Mouse (Mus musculus) midbrain, embryonic 15.5 days (tissue): ENCODE data around the gene Ccn5. TPM values are rescaled to one million over a fixed set of nuclear protein-coding genes. Genes with fewer than 3 reads are reported as not detected.
A peak's percentile ranks its signal among the peaks of the same experiment; 100 is the strongest.

Experiments used
- ATAC-seq: fragments of 200-750 bp; cut with Nextera tagmentation; replicated peaks from 2 replicates; pipeline ENCODE4 v1.8.0; 2017; ENCODE audit warnings: moderate TSS enrichment
- H3K27ac ChIP-seq: fragments of 300-500 bp; sonication (generic); 2 replicates; pipeline ENCODE4 v1.5.1; 2015; ENCODE audit warnings: mild to moderate bottlenecking, inconsistent platforms
- H3K27me3 ChIP-seq: fragments of 300-500 bp; sonication (generic); replicated peaks from 2 replicates; pipeline ENCODE4 v1.6.1; 2015; ENCODE audit warnings: inconsistent platforms
- H3K36me3 ChIP-seq: fragments of 300-500 bp; sonication (generic); replicated peaks from 2 replicates; pipeline ENCODE4 v1.6.1; 2015; ENCODE audit warnings: inconsistent platforms
- H3K4me1 ChIP-seq: fragments of 300-500 bp; sonication (generic); 2 replicates; pipeline ENCODE4 v1.6.1; 2015; ENCODE audit warnings: inconsistent platforms
- H3K4me2 ChIP-seq: fragments of 300-500 bp; sonication (generic); 2 replicates; pipeline ENCODE4 v1.6.1; 2015; ENCODE audit warnings: inconsistent platforms, mild to moderate bottlenecking, moderate library complexity
- H3K4me3 ChIP-seq: fragments of 300-500 bp; sonication (generic); 2 replicates; pipeline ENCODE4 v1.5.1; 2015; ENCODE audit warnings: mild to moderate bottlenecking, inconsistent platforms
- H3K9ac ChIP-seq: fragments of 300-500 bp; sonication (generic); 2 replicates; pipeline ENCODE4 v1.6.1; 2015; ENCODE audit warnings: mild to moderate bottlenecking, inconsistent platforms
- H3K9me3 ChIP-seq: fragments of 300-500 bp; sonication (generic); 2 replicates; pipeline ENCODE4 v1.6.1; 2016; ENCODE audit warnings: inconsistent platforms
- WGBS: fragments of 180-500 bp; shearing (Covaris S2); methylation state at CpG from one replicate; pipeline ENCODE4 v1.1.7; 2015; ENCODE audit warnings: mixed read lengths; 5-methylcytosine and 5-hydroxymethylcytosine counted together
- polyA plus RNA-seq: library from polyadenylated mRNA; unstranded; fragments of >200 nt; fragmentation: Nextera tagmentation; extraction: Ambion mirVana; gene quantifications from 2 replicates; pipeline ENCODE4 v1.2.1, GENCODE M21; 2015

Ccn5 gene
- polyA plus RNA-seq, 1 experiment from 2014 or later: 0.28 TPM

- peak; percentile 81 for ATAC-seq
- WGBS: 16% methylated on average over 50 of the region's 50 CpGs
- H3K4me3 ChIP-seq: peak overlapping the region; percentile 19
- H3K27ac ChIP-seq: no peak overlapping the region
- no peaks in the 10 kb centered on the region for H3K36me3 ChIP-seq
- no peaks in the 10 kb centered on the region for H3K9me3 ChIP-seq
- peaks cover 13% of the 10 kb centered on the region; the same call in 1 of the 2 replicates for H3K4me1 ChIP-seq
- peaks cover 50% of the 10 kb centered on the region for H3K27me3 ChIP-seq
- peak overlapping the region; percentile 42 for H3K4me2 ChIP-seq
- no peak overlapping the region for H3K9ac ChIP-seq
Observed at GRCm38 (mm10) chr2:163858254-163858947, 37.7 kb downstream of the Ccn5 start.

- no peak for ATAC-seq
- 91% methylated on average over 5 of the region's 5 CpGs for WGBS
- no peaks in the 10 kb centered on the region for H3K9me3 ChIP-seq
- no peaks in the 10 kb centered on the region for H3K4me1 ChIP-seq
- H3K27me3 ChIP-seq: no peaks in the 10 kb centered on the region
- H3K27ac ChIP-seq: no peak overlapping the region
- H3K9ac ChIP-seq: no peak overlapping the region
- no peak overlapping the region for H3K4me3 ChIP-seq
- H3K36me3 ChIP-seq: no peaks in the 10 kb centered on the region
- no peak overlapping the region for H3K4me2 ChIP-seq
Observed at GRCm38 (mm10) chr2:163865311-163865710, 44.6 kb downstream of the Ccn5 start.

- 92% methylated on average over 9 of the region's 9 CpGs for WGBS
- Histone ChIP-seq H3K4me2 (no peak overlapping the region), H3K4me3 (no peak overlapping the region), H3K36me3 (no peaks in the 10 kb centered on the region), H3K9ac (no peak overlapping the region), H3K9me3 (no peaks in the 10 kb centered on the region), H3K4me1 (no peaks in the 10 kb centered on the region), H3K27ac (no peak overlapping the region), H3K27me3 (no peaks in the 10 kb centered on the region)
- ATAC-seq: no peak
Observed at GRCm38 (mm10) chr2:163866061-163866460, 45.4 kb downstream of the Ccn5 start.

- H3K27me3 ChIP-seq: no peaks in the 10 kb centered on the region
- no peak for ATAC-seq
- H3K27ac ChIP-seq: no peak overlapping the region
- H3K4me2 ChIP-seq: no peak overlapping the region
- H3K9me3 ChIP-seq: no peaks in the 10 kb centered on the region
- no peak overlapping the region for H3K4me3 ChIP-seq
- WGBS: 66% methylated on average over 5 of the region's 5 CpGs
- peaks cover 6% of the 10 kb centered on the region for H3K4me1 ChIP-seq
- no peaks in the 10 kb centered on the region for H3K36me3 ChIP-seq
- no peak overlapping the region for H3K9ac ChIP-seq
Observed at GRCm38 (mm10) chr2:163869783-163870182, 49.1 kb downstream of the Ccn5 start.

GRCm38 (mm10) chr2:163871266-163871665 lies 50.6 kb downstream of the Ccn5 start:
- no peak overlapping the region for H3K4me3 ChIP-seq
- no peak for ATAC-seq
- 92% methylated on average over 4 of the region's 4 CpGs for WGBS
- H3K4me1 ChIP-seq: peaks cover 21% of the 10 kb centered on the region
- H3K9me3 ChIP-seq: no peaks in the 10 kb centered on the region
- H3K27ac ChIP-seq: no peak overlapping the region
- no peaks in the 10 kb centered on the region for H3K36me3 ChIP-seq
- no peaks in the 10 kb centered on the region for H3K27me3 ChIP-seq
- no peak overlapping the region for H3K9ac ChIP-seq
- H3K4me2 ChIP-seq: no peak overlapping the region

DNA sequence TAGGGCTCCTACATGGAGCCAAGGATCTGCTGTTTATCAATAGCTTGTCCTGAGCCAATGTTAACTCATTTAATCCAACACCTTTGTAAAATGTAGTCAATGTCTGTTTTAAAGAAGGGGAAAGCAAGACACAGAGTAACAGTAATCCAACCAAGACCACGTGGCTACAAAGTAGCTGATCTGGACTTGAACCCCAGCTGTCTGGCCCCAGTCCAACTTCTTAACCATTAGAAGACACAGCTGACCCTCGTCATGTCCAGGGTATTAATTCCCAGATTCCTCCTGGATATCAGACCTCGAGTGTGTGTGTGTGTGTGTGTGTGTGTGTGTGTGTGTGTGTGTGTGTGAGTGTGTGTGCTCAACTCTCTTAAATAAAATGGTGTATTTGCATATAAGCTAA lies 51.2 kb downstream of the Ccn5 start:
- no peaks in the 10 kb centered on the region for H3K36me3 ChIP-seq
- no peak overlapping the region for H3K27ac ChIP-seq
- H3K4me2 ChIP-seq: no peak overlapping the region
- WGBS: 56% methylated on average over 3 of the region's 3 CpGs
- H3K27me3 ChIP-seq: no peaks in the 10 kb centered on the region
- H3K4me3 ChIP-seq: no peak overlapping the region
- peaks cover 27% of the 10 kb centered on the region for H3K4me1 ChIP-seq
- ATAC-seq: no peak
- no peak overlapping the region for H3K9ac ChIP-seq
- H3K9me3 ChIP-seq: no peaks in the 10 kb centered on the region

GRCm38 (mm10) chr2:163874877-163875276 lies 54.2 kb downstream of the Ccn5 start:
- peaks cover 30% of the 10 kb centered on the region for H3K4me1 ChIP-seq
- peak; percentile 61; the same call in 1 of the 2 replicates for ATAC-seq
- no peak overlapping the region for H3K4me3 ChIP-seq
- no peaks in the 10 kb centered on the region for H3K27me3 ChIP-seq
- H3K9ac ChIP-seq: no peak overlapping the region
- H3K36me3 ChIP-seq: no peaks in the 10 kb centered on the region
- H3K9me3 ChIP-seq: no peaks in the 10 kb centered on the region
- WGBS: 10% methylated on average over 5 of the region's 5 CpGs
- peak overlapping the region; percentile 42 for H3K27ac ChIP-seq
- no peak overlapping the region for H3K4me2 ChIP-seq

DNA sequence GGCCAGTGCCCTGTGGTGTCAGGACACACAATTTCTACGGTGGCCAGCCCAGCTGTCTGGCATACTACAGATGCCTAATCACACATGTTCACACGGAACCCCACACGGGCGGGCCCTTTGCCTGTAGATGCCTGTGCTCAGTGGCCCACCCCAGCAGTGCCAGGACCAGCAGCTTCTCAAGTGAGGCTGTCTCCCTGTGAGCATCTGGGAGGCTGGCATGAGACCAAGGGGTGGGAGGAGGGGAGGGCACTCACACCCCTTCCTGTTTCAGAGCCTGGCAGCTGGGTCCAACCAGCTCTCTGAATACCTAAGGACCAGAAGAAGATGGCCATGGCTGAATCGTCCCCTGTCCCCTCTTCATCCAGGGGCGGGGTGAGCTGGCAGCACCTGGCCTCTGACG lies 54.8 kb downstream of the Ccn5 start:
- peak overlapping the region; percentile 42; the same call in 1 of the 2 replicates for H3K27ac ChIP-seq
- H3K36me3 ChIP-seq: no peaks in the 10 kb centered on the region
- no peak overlapping the region for H3K4me3 ChIP-seq
- no peak overlapping the region for H3K4me2 ChIP-seq
- no peak overlapping the region for H3K9ac ChIP-seq
- H3K4me1 ChIP-seq: peaks cover 30% of the 10 kb centered on the region
- peak; percentile 59 for ATAC-seq
- no peaks in the 10 kb centered on the region for H3K27me3 ChIP-seq
- WGBS: 51% methylated on average over 7 of the region's 7 CpGs
- H3K9me3 ChIP-seq: no peaks in the 10 kb centered on the region

- ATAC-seq: no peak
- H3K4me2 ChIP-seq: no peak overlapping the region
- H3K27ac ChIP-seq: 0 out of 2 replicates have a peak overlapping the region, but pooled peaks have one; percentile 7
- no peaks in the 10 kb centered on the region for H3K9me3 ChIP-seq
- H3K9ac ChIP-seq: no peak overlapping the region
- H3K27me3 ChIP-seq: no peaks in the 10 kb centered on the region
- H3K36me3 ChIP-seq: no peaks in the 10 kb centered on the region
- no peak overlapping the region for H3K4me3 ChIP-seq
- H3K4me1 ChIP-seq: peaks cover 30% of the 10 kb centered on the region
- WGBS: 64% methylated on average over 14 of the region's 14 CpGs
Observed at GRCm38 (mm10) chr2:163876830-163877498, 56.3 kb downstream of the Ccn5 start.

- 87% methylated on average over 6 of the region's 6 CpGs for WGBS
- ATAC-seq: no peak
- Histone ChIP-seq H3K9me3 (no peaks in the 10 kb centered on the region), H3K36me3 (no peaks in the 10 kb centered on the region), H3K27me3 (no peaks in the 10 kb centered on the region), H3K9ac (no peak overlapping the region), H3K4me3 (no peak overlapping the region), H3K4me2 (no peak overlapping the region), H3K4me1 (peaks cover 13% of the 10 kb centered on the region), H3K27ac (no peak overlapping the region)
Observed at GRCm38 (mm10) chr2:163880891-163881290, 60.2 kb downstream of the Ccn5 start.
